ENCODE assay signal across 10 mouse cellular contexts in the genomic region with DNA sequence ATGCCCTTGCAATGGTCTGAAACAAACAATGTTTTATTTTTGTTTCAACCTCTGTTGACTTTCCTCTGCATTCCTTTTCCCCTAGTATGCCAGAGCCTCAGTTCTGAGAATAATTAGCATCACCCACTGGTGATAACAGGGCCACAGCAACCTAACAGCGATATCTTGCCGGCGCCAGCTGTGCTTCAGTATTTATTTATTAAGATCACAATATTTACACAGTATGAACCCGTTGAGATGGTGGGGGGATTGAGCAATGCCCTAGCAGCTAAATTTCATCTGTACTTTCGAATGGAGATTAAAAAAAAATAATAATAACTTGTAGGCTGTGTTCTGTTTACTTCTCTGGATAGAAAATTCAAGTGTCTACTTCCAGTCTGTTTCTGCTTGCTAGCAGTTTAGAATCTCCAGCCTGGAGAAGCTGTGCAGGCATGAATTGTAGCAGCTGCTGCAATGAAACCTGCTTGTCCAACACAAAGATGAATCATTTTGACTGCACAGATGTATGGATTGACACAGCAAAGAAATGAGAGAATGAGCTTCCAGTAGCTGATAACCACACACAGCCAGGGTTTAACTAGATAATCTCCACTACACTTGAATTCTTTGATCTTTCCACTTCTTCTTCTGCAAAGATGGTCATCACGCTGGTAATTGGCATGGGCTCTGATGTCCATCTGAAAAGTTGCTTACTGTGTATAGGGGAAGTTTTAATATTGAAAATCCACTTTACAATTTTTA.
DNase-seq lines count a peak whose midpoint lies in the region; ATAC-seq lines count a peak whose summit lies in the region.
"Had no signal": no experiment of that assay in that cellular context is flagged by ENCODE, and none has a peak within 500 bp of the region (broad histone marks: within the 10 kb centered on the region; RNA-seq: fewer than 3 reads in every experiment).

No protein-coding gene starts in this region.

- no peak overlapping the region for H3K27ac ChIP-seq in heart, embryonic 10.5 days
- no peak overlapping the region for H3K27ac ChIP-seq in midbrain, embryonic 16.5 days (ENCODE audit: low read length)

- no peaks in the 10 kb centered on the region for H3K36me3 ChIP-seq in heart, embryonic 10.5 days
- no peaks in the 10 kb centered on the region for H3K36me3 ChIP-seq in midbrain, embryonic 16.5 days (ENCODE audit: control insufficient read depth, insufficient read depth, low read length)

- H3K4me2 ChIP-seq in midbrain, embryonic 16.5 days (ENCODE audit: low read length): peak overlapping the region; percentile 15; the same call in 1 of the 2 replicates

- intact Hi-C loops in left cerebral cortex, postnatal 10 days (cut with DNase I): no loop called here
- intact Hi-C loops in left cerebral cortex, postnatal 4 days (cut with DNase I): no loop called here

- H3K4me1 ChIP-seq in heart, embryonic 10.5 days: peaks cover 9% of the 10 kb centered on the region; the same call in 1 of the 2 replicates
- H3K4me1 ChIP-seq in midbrain, embryonic 16.5 days (ENCODE audit: control insufficient read depth, insufficient read depth, low read length): no peaks in the 10 kb centered on the region

- H3K9ac ChIP-seq in midbrain, embryonic 16.5 days (ENCODE audit: low read depth, low read length): no peak overlapping the region

- H3K27me3 ChIP-seq in heart, embryonic 10.5 days (ENCODE audit: insufficient read depth, poor library complexity, severe bottlenecking): no peaks in the 10 kb centered on the region
- H3K27me3 ChIP-seq in midbrain, embryonic 16.5 days (ENCODE audit: control insufficient read depth, insufficient read depth, low read depth, low read length): no peaks in the 10 kb centered on the region

- no peaks in the 10 kb centered on the region for H3K9me3 ChIP-seq in heart, embryonic 10.5 days
- no peaks in the 10 kb centered on the region for H3K9me3 ChIP-seq in midbrain, embryonic 16.5 days (replicated peaks; ENCODE audit: control insufficient read depth, low read length, poor library complexity, severe bottlenecking)

- 23% methylated on average over 6 of the region's 6 CpGs for WGBS in heart, embryonic 10.5 days
- WGBS in midbrain, embryonic 16.5 days: 69% methylated on average over 6 of the region's 6 CpGs

- ATAC-seq in midbrain, embryonic 16.5 days: peak; percentile 42

- peak overlapping the region; percentile 32 for H3K4me3 ChIP-seq in heart, embryonic 10.5 days
- no peak overlapping the region for H3K4me3 ChIP-seq in midbrain, embryonic 16.5 days (ENCODE audit: low read depth, low read length)

- DNase-seq in left cerebral cortex, postnatal 10 days (ENCODE audit: extremely low spot score in 1 of 2, low spot score in 2 of 2): peak; percentile 5 to 12
- DNase-seq in left cerebral cortex, postnatal 4 days: no peak
- DNase-seq in heart, embryonic 10.5 days (ENCODE audit: low spot score): no peak
- peak; percentile 33 for DNase-seq in liver
- no peak for DNase-seq in thymus, postnatal 10 days (ENCODE audit: low spot score in 2 of 2)
- no peak for DNase-seq in adrenal gland, postnatal 10 days
- no peak for DNase-seq in left cerebral cortex, adult 11 months (ENCODE audit: low spot score)
- DNase-seq: adrenal gland, postnatal 36 days; thymus, postnatal 36 days had no signal

Comparison
In these comparisons a context has a peak if more than half of its experiments do, and no peak if none do; other contexts are left out.
1. DNase-seq: peak in left cerebral cortex, postnatal 10 days (2 of 2) and liver (single experiment); none in left cerebral cortex, postnatal 4 days (single experiment), heart, embryonic 10.5 days (single experiment), thymus, postnatal 10 days (0 of 2), adrenal gland, postnatal 10 days (single experiment) and left cerebral cortex, adult 11 months (single experiment).